Comparison of ENCODE assay signal across 7 mouse cellular contexts in the genomic region with DNA sequence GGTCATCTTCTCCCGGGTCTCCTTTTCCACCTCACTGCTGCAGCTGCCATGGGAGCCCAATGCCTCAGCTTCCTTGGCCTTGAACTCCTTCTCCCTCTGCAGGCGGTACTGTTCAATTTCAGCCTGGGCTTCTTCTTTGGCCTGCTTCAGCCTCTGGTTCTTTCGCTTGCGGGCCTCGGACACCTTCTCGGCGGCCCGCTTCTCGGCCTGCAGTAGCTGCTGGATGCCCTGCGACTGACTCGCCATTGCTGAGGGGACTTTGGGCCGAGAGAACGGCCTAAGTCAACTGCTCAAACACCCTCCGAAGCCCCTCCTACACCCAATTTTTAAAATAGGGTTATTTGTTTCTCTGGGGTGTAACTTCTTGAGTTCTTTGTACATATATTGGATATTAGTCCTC.
A peak's percentile ranks its signal among the peaks of the same experiment; 100 is the strongest.
DNase-seq lines count a peak whose midpoint lies in the region; ATAC-seq and TF ChIP-seq lines count a peak whose summit lies in the region.
"Not testable (repeated sequence)": the region's sequence is repeated elsewhere in the genome, so short reads cannot be mapped to it uniquely, and the experiment has no call there.

No protein-coding gene starts in this region.

- H3K4me1 ChIP-seq in G1E (ENCODE audit: insufficient read depth, low read depth, low read length); cerebellum, adult 2 months (ENCODE audit: control insufficient read depth, insufficient read depth, low read length); lung, adult 2 months (ENCODE audit: control insufficient read depth, insufficient read depth, low read length): not testable (repeated sequence)

- H3K4me3 ChIP-seq in G1E (ENCODE audit: low read depth, low read length) = peak overlapping the region; percentile 60
- H3K4me3 ChIP-seq in cerebellum, adult 2 months (replicated peaks; ENCODE audit: insufficient read depth, low read depth, low read length); lung, adult 2 months (replicated peaks; ENCODE audit: extremely low read depth, low read depth, low read length): not testable (repeated sequence)

- not testable (repeated sequence) for ATAC-seq in G1E (ENCODE audit: extremely low read depth, insufficient number of reproducible peaks, low FRiP score, poor library complexity, severe bottlenecking)

- not testable (repeated sequence) for H3K27ac ChIP-seq in cerebellum, adult 2 months (ENCODE audit: insufficient read depth, low read length)

- not testable (repeated sequence) for H3K9me3 ChIP-seq in G1E (replicated peaks)

- not testable (repeated sequence) for H3K36me3 ChIP-seq in G1E (replicated peaks)

- TF ChIP-seq POLR2A in cerebellum, adult 2 months (IDR thresholded peaks at IDR 0.05; ENCODE audit: borderline replicate concordance, insufficient read depth, low read length); lung, adult 2 months (IDR thresholded peaks at IDR 0.05; ENCODE audit: borderline replicate concordance, extremely low read depth, low read depth, low read length): not testable (repeated sequence)

- H3K27me3 ChIP-seq in G1E (ENCODE audit: insufficient read depth, low read length); cerebellum, adult 2 months (ENCODE audit: control insufficient read depth, insufficient read depth, low read length): not testable (repeated sequence)

- WGBS in cerebellum, adult 2 months = 93% methylated on average over 14 of the region's 14 CpGs
- 87% methylated on average over 14 of the region's 14 CpGs for WGBS in lung, adult 2 months

- TF ChIP-seq CTCF in G1E (IDR thresholded peaks at IDR 0.05; ENCODE audit: low read depth, low read length); cerebellum, adult 2 months (IDR thresholded peaks at IDR 0.05; ENCODE audit: borderline replicate concordance, insufficient read depth, low read depth, low read length); lung, adult 2 months (IDR thresholded peaks at IDR 0.05; ENCODE audit: insufficient read depth, low read length): not testable (repeated sequence)

- not testable (repeated sequence) for DNase-seq in G1E (ENCODE audit: low spot score)
- DNase-seq in adrenal gland, adult 2 months = peak; percentile 7
- peak; percentile 14 to 22 for DNase-seq in cerebellum, adult 2 months
- DNase-seq in frontal cortex, postnatal 36 days (ENCODE audit: low spot score in 2 of 2) = peak; percentile 0 to 1
- peak; percentile 5 for DNase-seq in kidney, postnatal 14 days
- DNase-seq in lung, adult 2 months = peak; percentile 14
- peak; percentile 14 to 35 for DNase-seq in spleen, postnatal 10 days (ENCODE audit: low spot score in 2 of 2)
